Mouse (Mus musculus): Measurements from ENCODE around the gene Cebpe.

Gene Cebpe

DNA sequence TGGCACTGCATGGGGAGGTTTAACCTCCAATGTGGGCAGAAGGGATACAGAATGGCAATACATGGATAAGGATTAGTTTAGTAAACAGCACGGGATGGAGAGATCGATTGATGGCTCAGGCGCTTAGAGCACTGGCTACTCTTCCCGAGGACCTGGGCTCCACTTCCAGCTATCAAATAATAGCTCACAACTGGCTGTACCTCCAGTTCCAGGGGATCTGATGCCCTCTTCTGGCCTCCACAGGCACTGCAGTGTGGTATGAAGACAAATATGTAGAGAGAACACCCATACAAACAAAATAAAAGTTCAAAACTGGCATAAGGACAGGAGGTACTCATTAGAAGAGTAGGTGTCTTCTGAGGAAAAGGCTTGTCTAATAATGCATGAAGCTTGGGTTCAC is 42.6 kb downstream of the Cebpe start:
- peak; percentile 42 for DNase-seq

DNA sequence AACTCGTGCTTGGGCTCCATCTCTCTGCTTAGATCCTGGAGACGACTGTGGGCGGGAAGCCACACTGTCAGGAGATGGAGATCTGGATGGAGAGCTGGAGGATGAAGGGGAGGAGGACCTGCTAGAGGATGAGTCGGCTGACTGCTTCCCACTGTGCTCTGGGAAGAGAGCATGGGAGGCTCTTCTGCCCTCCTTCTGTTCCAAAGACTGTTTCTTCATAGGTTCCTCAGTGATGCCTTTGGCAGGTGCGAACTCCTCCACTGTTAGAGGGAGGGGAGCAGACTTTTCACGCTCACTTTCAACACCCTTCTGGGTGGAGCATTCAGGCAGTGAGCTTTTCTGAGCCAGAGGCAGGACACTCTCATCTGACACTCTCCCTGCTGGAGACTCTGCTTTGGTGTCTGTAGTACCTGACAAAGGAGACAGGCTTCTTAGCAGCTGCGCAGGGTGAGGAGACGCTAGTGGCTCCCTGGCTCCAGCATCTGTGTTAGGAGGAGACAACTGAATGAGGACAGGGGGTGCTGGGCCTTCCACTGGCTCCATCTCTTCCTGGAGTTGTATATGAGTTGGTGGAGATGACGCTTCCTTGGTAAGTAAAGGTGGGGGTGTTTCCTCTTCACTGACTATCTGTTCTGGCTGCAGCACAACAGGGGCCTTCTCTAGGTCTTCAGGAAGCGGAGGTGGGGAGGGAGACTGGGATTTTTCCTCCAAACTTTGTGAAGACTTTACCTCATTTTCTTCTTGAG is 47.3 kb downstream of the Cebpe start:
- DNase-seq: no peak
